Mouse (Mus musculus) MEL (cell line): ENCODE results near the gene Cdk15. TPM values are rescaled to one million over a fixed set of nuclear protein-coding genes. Genes with fewer than 3 reads are reported as not detected.

Experiments
- DNase-seq: peaks from one replicate; pipeline ENCODE4 v3.0.0; 2011; ENCODE audit warnings: low read depth, low spot score
- H3K27ac ChIP-seq: 2 replicates; pipeline ENCODE4 v1.5.1; 2012; ENCODE audit warnings: low read depth, mild to moderate bottlenecking, control low read depth, low read length, moderate library complexity; ENCODE audit not compliant: control insufficient read depth
- H3K27me3 ChIP-seq, 2 experiments: fragments of 150-350 bp in 1 of 2; sonication (generic) in 1 of 2; 2 replicates each; pipeline ENCODE4 v1.6.1; 2012; ENCODE audit warnings: low read length in 2 of 2, mild to moderate bottlenecking in 2 of 2, improper control_type of control experiment in 1 of 2, moderate library complexity in 1 of 2; ENCODE audit not compliant: insufficient read depth in 2 of 2, control insufficient read depth in 1 of 2
- H3K36me3 ChIP-seq, 2 experiments: 2 replicates each; pipeline ENCODE4 v1.6.1; 2012 to 2014; ENCODE audit warnings: low read length in 2 of 2, improper control_type of control experiment in 1 of 2, inconsistent platforms in 1 of 2, mild to moderate bottlenecking in 1 of 2; ENCODE audit not compliant: insufficient read depth in 2 of 2, control insufficient read depth in 1 of 2
- H3K4me1 ChIP-seq, 2 experiments: fragments of 150-350 bp in 1 of 2; sonication (generic) in 1 of 2; 2 replicates each; pipeline ENCODE4 v1.6.1; 2012; ENCODE audit warnings: low read length in 2 of 2, improper control_type of control experiment in 1 of 2, mild to moderate bottlenecking in 1 of 2; ENCODE audit not compliant: insufficient read depth in 2 of 2, control insufficient read depth in 1 of 2
- H3K4me3 ChIP-seq, 2 experiments: fragments of 150-350 bp in 1 of 2; sonication (generic) in 1 of 2; 2 replicates each; pipeline ENCODE4 v1.5.1; 2012; ENCODE audit warnings: low read depth in 2 of 2, low read length in 2 of 2, mild to moderate bottlenecking in 2 of 2, moderate library complexity in 2 of 2, control low read depth in 1 of 2, improper control_type of control experiment in 1 of 2; ENCODE audit not compliant: control insufficient read depth in 1 of 2, insufficient read depth in 1 of 2
- H3K79me2 ChIP-seq: 2 replicates; pipeline ENCODE4 v1.6.1; 2012; ENCODE audit warnings: mild to moderate bottlenecking, low read length, moderate library complexity; ENCODE audit not compliant: control insufficient read depth, poor library complexity, insufficient read depth
- H3K9ac ChIP-seq: 2 replicates; pipeline ENCODE4 v1.6.1; 2012; ENCODE audit warnings: low read depth, mild to moderate bottlenecking, control low read depth, low read length, moderate library complexity; ENCODE audit not compliant: control insufficient read depth, poor library complexity, severe bottlenecking
- H3K9me3 ChIP-seq: fragments of 150-350 bp; sonication (generic); replicated peaks from 2 replicates; pipeline ENCODE4 v1.6.1; 2012; ENCODE audit warnings: mild to moderate bottlenecking, low read length, improper control_type of control experiment, moderate library complexity; ENCODE audit not compliant: insufficient read depth
- BHLHE40 ChIP-seq: IDR thresholded peaks from 2 replicates; pipeline ENCODE4 v1.6.1; 2012; ENCODE audit warnings: low read depth, mild to moderate bottlenecking, inconsistent platforms, low read length, improper control_type of control experiment, borderline replicate concordance
- CHD1 ChIP-seq: IDR thresholded peaks from 2 replicates; pipeline ENCODE4 v1.6.1; 2012; ENCODE audit warnings: low read depth, mild to moderate bottlenecking, inconsistent platforms, low read length, improper control_type of control experiment
- CHD2 ChIP-seq: IDR thresholded peaks from 2 replicates; pipeline ENCODE4 v1.6.1; 2011; ENCODE audit warnings: low read length, improper control_type of control experiment
- CTCF ChIP-seq, 3 experiments: IDR thresholded peaks in 2 of 3; conservative IDR thresholded peaks in 1 of 3; 2 replicates each; pipeline ENCODE4 v1.5.1; 2011 to 2012; ENCODE audit warnings: low read length in 3 of 3, low read depth in 2 of 3, mild to moderate bottlenecking in 2 of 3, improper control_type of control experiment in 1 of 3, inconsistent platforms in 1 of 3, mixed read lengths in 1 of 3, moderate library complexity in 1 of 3; ENCODE audit not compliant: control insufficient read depth in 1 of 3, insufficient read depth in 1 of 3, poor library complexity in 1 of 3, severe bottlenecking in 1 of 3
- E2F4 ChIP-seq: IDR thresholded peaks from 2 replicates; pipeline ENCODE4 v1.6.1; 2011; ENCODE audit warnings: low read depth, low read length, improper control_type of control experiment, borderline replicate concordance
- ELF1 ChIP-seq: IDR thresholded peaks from 2 replicates; pipeline ENCODE4 v1.6.1; 2014; ENCODE audit warnings: low read depth, mild to moderate bottlenecking, inconsistent platforms, low read length, improper control_type of control experiment, moderate library complexity
- EP300 ChIP-seq, 2 experiments: IDR thresholded peaks; 2 replicates each; pipeline ENCODE4 v1.6.1; 2011; ENCODE audit warnings: improper control_type of control experiment in 2 of 2, low read length in 2 of 2, low read depth in 1 of 2, mild to moderate bottlenecking in 1 of 2
- ETS1 ChIP-seq: IDR thresholded peaks from 2 replicates; pipeline ENCODE4 v1.6.1; 2012; ENCODE audit warnings: low read depth, mild to moderate bottlenecking, inconsistent platforms, low read length, improper control_type of control experiment, moderate library complexity
- GABPA ChIP-seq: IDR thresholded peaks from 2 replicates; pipeline ENCODE4 v1.6.1; 2012; ENCODE audit warnings: low read depth, mild to moderate bottlenecking, inconsistent platforms, low read length, improper control_type of control experiment, moderate library complexity
- GATA1 ChIP-seq: IDR thresholded peaks from 2 replicates; pipeline ENCODE4 v1.6.1; 2011; ENCODE audit warnings: low read depth, low read length, improper control_type of control experiment
- HCFC1 ChIP-seq: IDR thresholded peaks from 2 replicates; pipeline ENCODE4 v1.6.1; 2012; ENCODE audit warnings: low read depth, mild to moderate bottlenecking, inconsistent platforms, low read length, improper control_type of control experiment, moderate library complexity
- JUND ChIP-seq: IDR thresholded peaks from 2 replicates; pipeline ENCODE4 v1.6.1; 2011; ENCODE audit warnings: low read depth, mild to moderate bottlenecking, improper control_type of control experiment, low read length
- KAT2A ChIP-seq: conservative IDR thresholded peaks from 2 replicates; pipeline ENCODE4 v1.6.1; 2012; ENCODE audit warnings: low read depth, low read length, improper control_type of control experiment, inconsistent platforms
- MAX ChIP-seq: IDR thresholded peaks from 2 replicates; pipeline ENCODE4 v1.6.1; 2011; ENCODE audit warnings: low read length, improper control_type of control experiment
- MAZ ChIP-seq: IDR thresholded peaks from 2 replicates; pipeline ENCODE4 v1.6.1; 2012; ENCODE audit warnings: low read depth, mild to moderate bottlenecking, inconsistent platforms, low read length, improper control_type of control experiment
- MEF2A ChIP-seq: IDR thresholded peaks from 2 replicates; pipeline ENCODE4 v1.6.1; 2014; ENCODE audit warnings: low read depth, mild to moderate bottlenecking, inconsistent platforms, low read length, improper control_type of control experiment; ENCODE audit not compliant: poor library complexity, insufficient replicate concordance, severe bottlenecking; ENCODE audit errors: extremely low read depth
- MXI1 ChIP-seq: IDR thresholded peaks from 2 replicates; pipeline ENCODE4 v1.6.1; 2011; ENCODE audit warnings: mild to moderate bottlenecking, low read depth, low read length, improper control_type of control experiment
- MYB ChIP-seq: IDR thresholded peaks from 2 replicates; pipeline ENCODE4 v1.6.1; 2011; ENCODE audit warnings: mild to moderate bottlenecking, low read depth, low read length, improper control_type of control experiment
- MYC ChIP-seq: IDR thresholded peaks from 2 replicates; pipeline ENCODE4 v1.6.1; 2011; ENCODE audit warnings: low read depth, mild to moderate bottlenecking, low read length, improper control_type of control experiment, moderate library complexity
- NELFE ChIP-seq: IDR thresholded peaks from 2 replicates; pipeline ENCODE4 v1.6.1; 2011; ENCODE audit warnings: low read depth, low read length, improper control_type of control experiment
- NRF1 ChIP-seq: IDR thresholded peaks from 2 replicates; pipeline ENCODE4 v1.6.1; 2014; ENCODE audit warnings: low read depth, mild to moderate bottlenecking, inconsistent platforms, low read length, improper control_type of control experiment, moderate library complexity; ENCODE audit not compliant: poor library complexity, insufficient read depth, severe bottlenecking
- POLR2A ChIP-seq, 2 experiments: IDR thresholded peaks; 2 replicates each; pipeline ENCODE4 v1.6.1; 2011 to 2012; ENCODE audit warnings: low read length in 2 of 2, mild to moderate bottlenecking in 2 of 2, control low read depth in 1 of 2, improper control_type of control experiment in 1 of 2, low read depth in 1 of 2, moderate library complexity in 1 of 2; ENCODE audit not compliant: control insufficient read depth in 1 of 2, insufficient read depth in 1 of 2, poor library complexity in 1 of 2
- POLR2AphosphoS2 ChIP-seq: IDR thresholded peaks from 2 replicates; pipeline ENCODE4 v1.6.1; 2011; ENCODE audit warnings: low read length, improper control_type of control experiment
- POLR2AphosphoS5 ChIP-seq: IDR thresholded peaks from 2 replicates; pipeline ENCODE4 v1.6.1; 2012; ENCODE audit warnings: low read depth, borderline replicate concordance, mild to moderate bottlenecking, inconsistent platforms, low read length, moderate library complexity, mixed read lengths
- RAD21 ChIP-seq: IDR thresholded peaks from 2 replicates; pipeline ENCODE4 v1.6.1; 2011; ENCODE audit warnings: mild to moderate bottlenecking, low read depth, low read length, improper control_type of control experiment
- RCOR1 ChIP-seq: IDR thresholded peaks from 2 replicates; pipeline ENCODE4 v1.6.1; 2012; ENCODE audit warnings: low read depth, mild to moderate bottlenecking, inconsistent platforms, low read length, improper control_type of control experiment
- SMC3 ChIP-seq: IDR thresholded peaks from 2 replicates; pipeline ENCODE4 v1.6.1; 2011; ENCODE audit warnings: low read depth, low read length, improper control_type of control experiment
- TAL1 ChIP-seq: IDR thresholded peaks from 2 replicates; pipeline ENCODE4 v1.6.1; 2012; ENCODE audit warnings: mild to moderate bottlenecking, inconsistent platforms, low read length, moderate library complexity, mixed read lengths
- TBP ChIP-seq: IDR thresholded peaks from 2 replicates; pipeline ENCODE4 v1.8.0; 2011; ENCODE audit warnings: low read depth, low read length, improper control_type of control experiment
- TCF12 ChIP-seq: IDR thresholded peaks from 2 replicates; pipeline ENCODE4 v1.6.1; 2014; ENCODE audit warnings: low read depth, mild to moderate bottlenecking, inconsistent platforms, low read length, improper control_type of control experiment, moderate library complexity
- UBTF ChIP-seq: IDR thresholded peaks from 2 replicates; pipeline ENCODE4 v1.6.1; 2012; ENCODE audit warnings: low read depth, mild to moderate bottlenecking, inconsistent platforms, low read length, improper control_type of control experiment, moderate library complexity, borderline replicate concordance; ENCODE audit not compliant: insufficient read depth
- USF1 ChIP-seq: IDR thresholded peaks from 2 replicates; pipeline ENCODE4 v1.6.1; 2014; ENCODE audit warnings: low read depth, mild to moderate bottlenecking, inconsistent platforms, low read length, improper control_type of control experiment, moderate library complexity
- USF2 ChIP-seq, 2 experiments: IDR thresholded peaks; 2 replicates each; pipeline ENCODE4 v1.6.1; 2011 to 2012; ENCODE audit warnings: improper control_type of control experiment in 2 of 2, low read length in 2 of 2, borderline replicate concordance in 1 of 2, inconsistent platforms in 1 of 2, low read depth in 1 of 2, mild to moderate bottlenecking in 1 of 2; ENCODE audit not compliant: insufficient read depth in 1 of 2
- ZC3H11A ChIP-seq: IDR thresholded peaks from 2 replicates; pipeline ENCODE4 v1.6.1; 2012; ENCODE audit warnings: low read depth, mild to moderate bottlenecking, inconsistent platforms, low read length, improper control_type of control experiment
- ZKSCAN1 ChIP-seq: IDR thresholded peaks from 2 replicates; pipeline ENCODE4 v1.6.1; 2012; ENCODE audit warnings: low read depth, mild to moderate bottlenecking, inconsistent platforms, low read length, improper control_type of control experiment, moderate library complexity
- ZMIZ1 ChIP-seq: IDR thresholded peaks from 2 replicates; pipeline ENCODE4 v1.6.1; 2012; ENCODE audit warnings: low read depth, mild to moderate bottlenecking, inconsistent platforms, low read length, improper control_type of control experiment, moderate library complexity
- ZNF384 ChIP-seq: IDR thresholded peaks from 2 replicates; pipeline ENCODE4 v1.6.1; 2012; ENCODE audit warnings: low read depth, mild to moderate bottlenecking, inconsistent platforms, low read length, improper control_type of control experiment
- polyA plus RNA-seq, 2 experiments: library from polyadenylated mRNA; stranded (reverse) in 1 of 2; unstranded in 1 of 2; fragments of >175 nt in 1 of 2; fragments of >200 nt in 1 of 2; gene quantifications; 2 replicates each; pipeline versions ENCODE4 v1.2.1 to v1.2.4; 2012; ENCODE audit warnings: low replicate concordance in 2 of 2, low read depth in 1 of 2; ENCODE audit not compliant: insufficient read length in 2 of 2, insufficient read depth in 1 of 2, missing spikeins in 1 of 2
- total RNA-seq: library from RNA; depleted of rRNA; stranded (reverse); fragments of 300-350 nt; gene quantifications from 2 replicates; pipeline ENCODE4 v1.2.3, GENCODE M21; 2012

Cdk15 gene
- total and polyA plus RNA-seq, 3 experiments, result not detected

GRCm38 (mm10) chr1:59355440-59355839 is 98.7 kb downstream of the Cdk15 start:
- H3K27me3 ChIP-seq, result no peaks in the 10 kb centered on the region
- peak overlapping the region; percentile 32 to 57 for H3K4me3 ChIP-seq
- peak; percentile 86 for DNase-seq
- H3K79me2 ChIP-seq, result no peaks in the 10 kb centered on the region
- peaks cover 8 to 19% of the 10 kb centered on the region in 2 experiments for H3K4me1 ChIP-seq
- no peaks in the 10 kb centered on the region for H3K9me3 ChIP-seq
- 0 out of 2 replicates have a peak overlapping the region, but pooled peaks have one; percentile 33 for H3K9ac ChIP-seq
- peaks cover 0 to 20% of the 10 kb centered on the region in 2 experiments; a peak in 2 of 4 replicates for H3K36me3 ChIP-seq
- peak overlapping the region; percentile 46 for H3K27ac ChIP-seq
- TF ChIP-seq USF2 (IDR thresholded peaks at IDR 0.05; ENCODE audit: borderline replicate concordance in 1 of 2, insufficient read depth in 1 of 2, low read depth in 1 of 2, low read length in 2 of 2), result no peak
- no peak for TF ChIP-seq GABPA
- TF ChIP-seq MAX, result 0 out of 2 replicates have a peak, but pooled peaks have one; percentile 31
- peak; percentile 69 for TF ChIP-seq GATA1
- peak; percentile 59; the same call in 1 of the 2 replicates for TF ChIP-seq HCFC1
- TF ChIP-seq UBTF, result no peak
- peak; percentile 89 for TF ChIP-seq TAL1
- TF ChIP-seq MXI1, result 0 out of 2 replicates have a peak, but pooled peaks have one; percentile 25
- no peak for TF ChIP-seq JUND
- no peak for TF ChIP-seq CTCF (IDR thresholded peaks at IDR 0.05 in 2 of 3, conservative IDR thresholded peaks at IDR 0.05 in 1 of 3; ENCODE audit: control insufficient read depth in 1 of 3, insufficient read depth in 1 of 3, low read depth in 2 of 3, low read length in 3 of 3, poor library complexity in 1 of 3, severe bottlenecking in 1 of 3)
- TF ChIP-seq TCF12, result peak; percentile 82
- no peak for TF ChIP-seq E2F4
- no peak for TF ChIP-seq POLR2AphosphoS5
- 0 out of 2 replicates have a peak, but pooled peaks have one; percentile 46 for TF ChIP-seq POLR2AphosphoS2
- TF ChIP-seq ZMIZ1, result no peak
- TF ChIP-seq SMC3, result no peak
- TF ChIP-seq MYB, result no peak
- no peak for TF ChIP-seq RAD21
- TF ChIP-seq ZNF384, result no peak
- peak; percentile 76 to 81 for TF ChIP-seq EP300 (IDR thresholded peaks at IDR 0.05; ENCODE audit: low read depth in 1 of 2, low read length in 2 of 2)
- peak; percentile 48 for TF ChIP-seq NELFE
- no peak for TF ChIP-seq BHLHE40
- no peak for TF ChIP-seq KAT2A
- TF ChIP-seq NRF1, result no peak
- no peak for TF ChIP-seq MAZ
- peak in 1 of 2 experiments; percentile 57; a peak in 2 of 4 replicates for TF ChIP-seq POLR2A (IDR thresholded peaks at IDR 0.05; ENCODE audit: control insufficient read depth in 1 of 2, insufficient read depth in 1 of 2, low read depth in 1 of 2, low read length in 2 of 2, poor library complexity in 1 of 2)
- peak; percentile 67; the same call in 1 of the 2 replicates for TF ChIP-seq ELF1
- TF ChIP-seq MYC, result no peak
- no peak for TF ChIP-seq ZKSCAN1
- no peak for TF ChIP-seq CHD2
- TF ChIP-seq MEF2A, result no peak
- TF ChIP-seq USF1, result peak; percentile 79; the same call in 1 of the 2 replicates
- 0 out of 2 replicates have a peak, but pooled peaks have one; percentile 26 for TF ChIP-seq RCOR1
- no peak for TF ChIP-seq ZC3H11A
- no peak for TF ChIP-seq TBP
- TF ChIP-seq ETS1, result peak; percentile 57
- TF ChIP-seq CHD1, result no peak
